Mouse (Mus musculus) left cerebral cortex, adult 11 months (tissue): Measurements from ENCODE around the gene Atad5.

Experiments
- DNase-seq: peaks from one replicate; pipeline ENCODE4 v3.0.0; 2022; ENCODE audit warnings: low spot score

The Atad5 gene

DNA sequence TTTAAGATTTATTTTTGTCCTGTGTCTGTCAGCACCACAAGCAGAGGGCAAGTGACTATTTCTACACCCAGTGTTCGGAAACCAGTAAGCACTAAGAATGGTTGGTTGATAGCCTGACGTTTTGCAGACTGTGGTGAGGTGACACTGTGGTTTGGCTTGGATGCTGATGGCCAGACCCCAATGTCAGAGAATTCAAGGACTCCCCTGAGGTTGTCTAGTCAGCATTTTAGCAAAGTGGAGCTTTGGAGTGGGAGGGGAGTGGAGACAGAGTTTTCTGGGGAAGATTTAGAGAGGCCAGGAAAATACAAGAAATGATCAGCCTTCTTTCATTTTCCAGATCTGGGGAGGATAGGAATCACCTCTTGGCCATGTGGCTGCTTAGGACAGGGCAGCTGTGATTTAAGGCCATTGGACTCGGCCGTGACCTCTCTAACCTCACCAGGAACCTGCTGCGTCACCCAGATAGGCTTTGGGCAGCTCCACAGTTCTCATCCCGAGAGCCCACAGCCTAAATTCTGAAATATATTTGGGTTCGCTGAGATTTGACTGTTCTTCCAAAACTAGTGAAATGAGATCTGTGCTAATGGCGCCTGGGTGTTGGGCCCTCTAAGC is 60.3 kb downstream of the Atad5 start:
- no peak for DNase-seq

- DNase-seq = no peak
Observed at GRCm38 (mm10) chr11:80150566-80150965, 61.4 kb downstream of the Atad5 start.

- no peak for DNase-seq
Observed at GRCm38 (mm10) chr11:80151541-80151940, 62.3 kb downstream of the Atad5 start.

DNA sequence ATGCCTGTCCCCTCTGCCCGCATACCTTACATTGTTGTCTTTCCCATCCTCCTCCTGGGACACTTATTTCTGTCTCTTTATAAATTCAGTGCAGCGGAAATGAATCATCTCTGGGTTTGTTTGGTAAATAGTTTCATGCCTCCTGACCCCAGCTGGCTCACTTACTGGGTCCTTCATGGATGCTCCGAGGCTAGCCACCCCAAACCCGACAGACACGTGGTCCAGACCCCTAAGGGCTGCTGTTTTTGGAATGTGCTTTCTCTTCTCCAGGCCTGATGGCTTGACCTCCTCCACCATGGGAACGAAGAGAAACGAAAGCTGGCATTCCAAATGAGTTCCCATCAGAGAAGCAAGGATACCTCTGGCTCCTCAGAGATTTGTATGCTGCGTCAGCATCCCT is 63.2 kb downstream of the Atad5 start:
- no peak for DNase-seq

- DNase-seq = peak; percentile 52
Observed at GRCm38 (mm10) chr11:80153857-80154495, 64.8 kb downstream of the Atad5 start, which contains the start of gene Adap2. Gene Adap2 (plus strand): TSS chr11:80154105.

DNA sequence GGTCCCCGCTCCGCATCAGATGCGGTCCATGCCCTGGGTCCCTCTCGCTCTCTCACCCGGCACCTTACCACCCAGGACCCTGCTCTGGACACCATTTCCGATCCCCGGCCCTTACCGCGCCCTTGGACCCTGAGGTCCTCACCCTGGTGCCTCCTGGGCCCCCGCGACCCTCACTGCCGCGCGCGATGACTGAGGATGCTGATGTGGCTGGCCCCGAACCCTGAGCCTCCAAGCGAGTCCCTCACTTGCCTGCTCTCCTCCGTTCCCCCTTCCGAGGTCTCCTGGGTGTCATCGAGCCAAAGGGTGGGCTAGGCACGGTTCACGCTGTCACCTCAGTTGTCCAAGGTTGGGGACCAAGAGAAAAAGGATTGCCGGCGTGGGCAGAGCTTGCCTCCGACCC is 65.3 kb downstream of the Atad5 start:
- no peak for DNase-seq

DNA sequence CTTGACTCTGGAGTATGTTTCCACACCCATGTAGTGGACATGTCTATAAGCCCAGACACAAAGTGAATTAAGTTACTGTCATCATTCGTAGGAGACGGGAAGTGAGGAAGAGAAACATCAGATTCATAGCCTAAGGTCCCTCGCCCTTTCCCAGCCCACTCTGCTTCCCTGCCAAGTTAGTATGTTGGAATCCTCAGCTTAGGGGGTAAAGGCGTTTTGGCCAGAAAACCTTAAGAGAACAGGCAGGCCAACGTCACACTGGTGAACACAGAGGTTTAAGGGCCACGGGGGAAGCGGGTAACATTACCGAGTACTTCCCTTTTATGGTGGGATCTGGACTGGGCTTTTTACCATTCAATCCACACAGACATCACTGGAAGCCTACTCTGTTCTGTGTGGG is 66.3 kb downstream of the Atad5 start:
- no peak for DNase-seq

DNA sequence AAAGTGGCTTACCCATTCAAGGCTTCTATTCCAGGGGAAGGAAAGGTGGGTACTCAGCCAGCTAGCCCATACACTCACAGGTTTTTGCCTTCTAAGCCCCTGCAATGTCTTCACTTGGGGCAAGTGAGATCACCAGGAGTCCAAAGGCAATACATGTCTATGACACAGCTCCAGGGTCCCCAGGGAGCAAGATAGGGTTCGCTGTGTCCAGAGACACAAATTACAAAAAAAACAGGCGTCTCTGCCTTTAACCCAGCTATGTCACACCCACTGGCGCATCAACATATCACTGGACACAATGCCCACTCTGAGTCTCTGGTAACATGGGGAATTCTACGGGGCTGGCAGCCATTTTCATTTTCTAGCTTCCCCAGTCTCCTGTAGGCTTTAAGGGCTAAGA is 66.8 kb downstream of the Atad5 start:
- DNase-seq = no peak

GRCm38 (mm10) chr11:80156841-80157240 is 67.6 kb downstream of the Atad5 start:
- no peak for DNase-seq

DNA sequence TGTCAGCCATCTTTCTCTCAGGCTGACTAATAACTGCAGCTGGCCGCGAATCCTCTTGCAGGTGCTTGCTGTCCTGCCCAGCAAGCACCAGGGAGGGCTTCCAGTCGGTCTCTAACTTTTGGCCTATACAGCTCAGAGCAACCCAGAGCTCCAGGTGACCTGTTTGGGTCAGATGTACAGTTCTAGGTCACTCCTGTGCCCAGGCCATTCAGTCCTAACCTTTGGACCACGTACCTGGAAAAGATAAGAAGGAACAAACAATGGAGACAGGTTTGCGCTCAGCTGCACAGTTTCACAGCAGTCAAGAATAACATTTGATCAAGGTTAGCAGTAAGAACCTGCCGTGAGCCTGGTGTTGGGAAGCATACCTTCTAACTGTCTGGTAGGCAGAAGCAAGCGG is 69.8 kb downstream of the Atad5 start:
- no peak for DNase-seq

- no peak for DNase-seq
Observed at GRCm38 (mm10) chr11:80161041-80161440, 71.8 kb downstream of the Atad5 start.

DNA sequence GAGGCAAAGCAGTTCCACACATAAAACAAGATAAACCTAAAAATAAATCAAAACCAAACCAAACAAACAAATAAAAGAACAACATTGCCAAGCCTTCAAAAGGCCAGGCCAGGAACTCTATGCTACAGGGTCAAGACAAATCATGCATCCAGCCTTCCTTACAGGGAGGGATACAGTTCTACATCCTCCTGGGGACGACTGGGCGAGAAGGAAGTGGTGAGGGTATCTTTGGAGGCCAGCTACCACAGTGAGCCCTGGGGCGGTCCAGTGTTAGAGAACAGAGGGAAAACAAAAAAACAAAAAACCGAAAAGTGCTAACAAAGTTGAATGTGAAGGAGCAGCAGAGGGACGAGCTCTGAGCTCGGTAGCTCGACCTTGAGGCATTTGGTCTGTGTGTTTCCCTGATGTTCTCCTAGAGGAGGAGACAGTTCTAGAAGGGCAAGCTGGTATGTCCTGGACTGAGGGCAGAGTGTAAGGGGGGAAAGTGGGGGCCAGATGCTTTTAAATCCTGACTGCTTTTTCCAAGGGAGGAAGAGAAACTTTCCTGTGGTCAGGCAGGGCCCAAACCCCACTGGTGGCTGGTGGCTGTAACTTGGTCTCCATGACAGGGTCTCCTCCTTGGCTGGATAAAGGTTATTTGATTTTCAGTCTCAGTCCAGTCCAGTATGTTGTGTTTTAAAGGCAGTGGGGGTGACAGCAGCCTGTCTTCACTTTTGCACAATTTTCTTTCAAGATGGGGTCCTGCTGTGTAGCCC is 74.3 kb downstream of the Atad5 start:
- DNase-seq = no peak

DNA sequence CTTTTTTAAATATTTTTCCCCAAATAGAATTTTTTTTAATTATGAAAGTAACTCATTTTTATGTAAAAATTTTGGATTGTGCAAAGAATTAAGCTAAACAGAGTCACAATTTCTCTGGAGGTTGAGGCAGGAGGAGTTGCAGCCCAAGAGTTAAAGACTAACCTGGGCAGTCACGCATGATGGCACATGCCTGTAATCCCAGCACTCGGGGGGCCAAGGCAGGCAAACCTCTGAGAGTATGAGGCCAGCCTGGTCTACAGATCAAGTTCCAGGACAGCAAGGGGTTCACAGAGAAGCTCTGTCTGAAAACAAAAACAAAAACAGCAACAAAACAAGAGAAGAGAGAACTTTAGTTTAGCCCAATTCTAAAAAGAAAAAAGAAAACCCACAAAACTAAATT is 75.0 kb downstream of the Atad5 start:
- DNase-seq = no peak

DNA sequence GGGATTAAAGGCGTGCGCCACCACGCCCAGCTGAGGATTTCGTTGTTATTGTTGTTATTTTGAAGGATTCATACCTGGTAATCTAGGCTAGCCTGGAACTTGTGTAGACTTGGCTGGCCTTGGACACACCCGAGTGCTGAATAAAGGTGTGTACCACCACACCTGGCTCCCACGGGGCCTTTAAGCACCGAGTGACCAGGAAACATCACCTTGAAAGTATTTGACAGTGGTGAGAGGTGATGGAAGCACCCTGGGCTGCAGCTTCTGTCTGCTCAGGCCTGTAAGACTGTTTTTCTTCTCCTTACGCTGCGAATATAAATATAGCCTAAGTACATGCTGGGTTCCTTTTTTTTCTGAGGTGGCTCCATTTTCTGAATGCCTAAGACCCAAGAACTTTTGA is 78.9 kb downstream of the Atad5 start:
- DNase-seq = no peak

- DNase-seq = no peak
Observed at GRCm38 (mm10) chr11:80168611-80169249, 79.5 kb downstream of the Atad5 start.

GRCm38 (mm10) chr11:80169629-80170028 is 80.4 kb downstream of the Atad5 start:
- no peak for DNase-seq

- no peak for DNase-seq
Observed at GRCm38 (mm10) chr11:80170351-80170750, 81.2 kb downstream of the Atad5 start.

- DNase-seq = no peak
Observed at GRCm38 (mm10) chr11:80171884-80172283, 82.7 kb downstream of the Atad5 start.

DNA sequence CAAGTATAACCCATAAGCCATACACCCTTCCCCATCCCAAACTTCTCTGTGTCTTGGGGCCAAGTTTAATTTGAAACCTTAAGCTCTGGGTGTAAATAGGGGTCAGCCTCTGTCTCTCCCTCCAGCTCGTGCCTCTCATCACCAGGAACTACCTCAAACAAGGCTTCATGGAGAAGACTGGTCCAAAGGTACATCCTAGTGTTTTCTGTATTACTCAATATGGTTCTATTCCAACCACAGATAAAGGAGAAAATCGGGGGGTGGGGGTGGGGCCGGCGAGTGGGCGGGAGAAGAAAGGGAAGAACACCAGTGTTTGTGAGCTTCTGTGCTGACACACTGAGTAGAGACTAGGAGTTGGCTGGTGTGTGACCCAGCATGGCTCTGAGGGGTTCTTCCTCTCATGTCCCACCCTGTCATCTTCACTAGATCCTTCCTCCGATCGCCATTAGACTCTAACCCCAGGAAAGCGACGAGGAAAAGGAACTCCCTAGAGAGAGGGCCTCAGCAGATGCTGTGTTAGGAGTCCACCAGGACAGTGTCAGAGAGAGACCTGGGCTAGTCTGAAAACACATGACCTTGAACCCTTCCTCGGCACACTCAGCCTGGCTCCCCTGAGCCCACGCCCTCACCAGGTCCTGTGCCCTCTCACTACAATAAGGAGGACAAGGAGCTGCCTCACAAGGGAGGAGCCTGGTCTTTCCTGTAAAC is 84.9 kb downstream of the Atad5 start:
- no peak for DNase-seq

GRCm38 (mm10) chr11:80176911-80177895 is 88.0 kb downstream of the Atad5 start:
- DNase-seq = no peak

DNA sequence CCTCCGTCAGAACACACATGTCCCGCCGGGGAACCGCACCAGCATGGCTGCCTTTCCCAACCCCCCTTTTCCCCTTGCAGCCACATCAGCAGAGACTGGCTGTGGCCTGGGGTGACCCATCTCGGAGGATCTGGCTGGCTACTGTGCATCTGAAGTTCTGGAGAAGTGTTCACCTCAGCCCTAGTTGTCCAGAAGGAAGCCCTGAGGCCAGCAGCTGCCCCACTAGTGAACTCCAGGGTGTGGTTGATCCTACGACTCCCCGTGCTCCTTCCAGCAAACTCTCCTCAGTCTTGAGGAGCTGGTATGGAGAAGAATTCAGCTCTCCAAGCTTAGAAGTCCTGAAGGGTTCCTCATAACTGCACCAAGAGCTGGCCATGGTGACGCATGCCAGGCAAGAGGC is 89.1 kb downstream of the Atad5 start:
- DNase-seq = no peak
